Mouse (Mus musculus) stomach, adult 2 months (tissue): Measurements from ENCODE around the gene Krtap6-5. TPM values are rescaled to one million over a fixed set of nuclear protein-coding genes. Genes with fewer than 3 reads are reported as not detected.

Experiments
- polyA plus RNA-seq: library from polyadenylated mRNA; depleted of rRNA; stranded (reverse); fragments of >200 nt; gene quantifications from 2 replicates; pipeline ENCODE4 v1.2.3, GENCODE M21; 2012; rRNA removed

Gene Krtap6-5
- polyA plus RNA-seq, result not detected in 2 replicates

DNA sequence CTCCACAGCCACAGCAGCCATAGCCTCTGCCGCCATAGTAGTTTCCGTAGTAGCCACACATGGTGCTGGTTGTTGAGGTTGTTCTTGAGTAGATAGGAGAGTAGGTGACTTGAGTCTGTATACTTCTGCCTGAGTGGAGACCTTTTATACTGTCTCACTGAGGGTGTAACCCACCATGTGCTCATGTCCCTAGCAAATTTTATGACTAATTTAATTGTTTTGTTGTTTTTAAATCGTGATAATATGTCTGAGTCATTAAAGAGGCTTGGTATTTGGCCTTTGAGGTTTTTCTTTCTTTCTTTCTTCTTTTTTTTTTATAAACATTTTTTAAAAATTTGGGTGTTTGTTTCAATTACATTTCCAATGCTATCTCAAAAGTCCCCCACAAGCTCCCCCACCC is at the start of gene Krtap6-5:
TSS of gene Krtap6-5 (minus strand) at position 101 of the 400 bp plus-strand sequence.

DNA sequence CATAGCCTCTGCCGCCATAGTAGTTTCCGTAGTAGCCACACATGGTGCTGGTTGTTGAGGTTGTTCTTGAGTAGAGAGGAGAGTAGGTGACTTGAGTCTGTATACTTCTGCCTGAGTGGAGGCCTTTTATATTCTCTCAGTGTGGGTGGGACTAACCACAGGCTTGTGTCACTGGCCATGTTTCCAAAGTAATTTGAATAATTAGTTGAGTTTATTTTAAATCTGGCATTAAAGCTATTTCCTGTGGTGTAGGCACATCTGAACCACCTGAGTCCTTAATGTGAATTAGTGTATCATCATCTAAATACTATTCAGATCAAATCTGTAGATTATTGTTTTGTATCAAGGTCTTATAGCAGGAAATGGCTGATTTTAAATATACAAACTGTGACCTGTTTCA is 16.2 kb upstream of the Krtap6-5 start, which contains the start of gene 1110025L11Rik:
TSS of gene 1110025L11Rik (minus strand) at position 101 of the 400 bp plus-strand sequence.

DNA sequence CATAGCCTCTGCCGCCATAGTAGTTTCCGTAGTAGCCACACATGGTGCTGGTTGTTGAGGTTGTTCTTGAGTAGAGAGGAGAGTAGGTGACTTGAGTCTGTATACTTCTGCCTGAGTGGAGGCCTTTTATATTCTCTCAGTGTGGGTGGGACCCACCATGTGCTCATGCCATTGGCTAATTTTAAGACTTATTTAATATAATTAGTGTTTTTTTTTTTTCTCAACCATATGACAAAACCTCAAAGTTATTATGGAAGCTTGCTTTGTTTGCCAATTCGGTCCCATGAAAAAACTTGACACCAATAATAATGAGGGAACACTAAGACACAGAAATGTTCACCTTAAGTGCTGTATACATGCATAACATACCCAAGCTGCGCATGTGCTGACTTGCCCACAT is 6.3 kb downstream of the Krtap6-5 start, which contains the start of gene Gm10228:
TSS of gene Gm10228 (minus strand) at position 101 of the 400 bp plus-strand sequence.

DNA sequence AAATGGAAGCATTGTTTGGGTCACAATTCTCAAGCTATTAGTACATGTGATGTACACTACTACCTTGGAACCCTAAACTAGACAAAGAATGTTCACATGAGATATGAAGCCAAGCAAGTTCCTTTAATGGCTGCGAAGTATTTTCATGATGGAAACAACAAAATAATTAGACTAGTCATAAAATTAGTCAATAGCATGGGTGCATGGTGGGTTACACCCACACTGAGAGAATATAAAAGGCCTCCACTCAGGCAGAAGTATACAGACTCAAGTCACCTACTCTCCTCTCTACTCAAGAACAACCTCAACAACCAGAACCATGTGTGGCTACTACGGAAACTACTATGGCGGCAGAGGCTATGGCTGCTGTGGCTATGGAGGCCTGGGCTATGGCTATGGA is 16.3 kb downstream of the Krtap6-5 start, which contains the start of gene Krtap6-1:
TSS of gene Krtap6-1 (plus strand) at position 301 of the 400 bp plus-strand sequence.

DNA sequence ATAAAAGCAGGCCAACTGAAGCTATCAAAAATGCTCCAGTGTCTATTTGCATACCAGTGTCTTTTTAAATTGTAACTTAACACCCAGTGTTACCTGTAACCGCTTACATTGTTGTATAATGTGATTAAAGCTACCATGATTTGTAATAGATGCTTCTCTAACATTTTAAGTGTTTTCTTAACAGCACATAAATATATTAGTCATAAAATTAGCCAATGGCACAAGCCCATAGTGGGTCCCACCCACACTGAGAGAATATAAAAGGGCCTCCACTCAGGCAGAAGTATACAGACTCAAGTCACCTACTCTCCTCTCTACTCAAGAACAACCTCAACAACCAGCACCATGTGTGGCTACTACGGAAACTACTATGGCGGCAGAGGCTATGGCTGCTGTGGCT is 32.7 kb downstream of the Krtap6-5 start, which contains the start of gene Gm10229:
TSS of gene Gm10229 (plus strand) at position 301 of the 400 bp plus-strand sequence.

DNA sequence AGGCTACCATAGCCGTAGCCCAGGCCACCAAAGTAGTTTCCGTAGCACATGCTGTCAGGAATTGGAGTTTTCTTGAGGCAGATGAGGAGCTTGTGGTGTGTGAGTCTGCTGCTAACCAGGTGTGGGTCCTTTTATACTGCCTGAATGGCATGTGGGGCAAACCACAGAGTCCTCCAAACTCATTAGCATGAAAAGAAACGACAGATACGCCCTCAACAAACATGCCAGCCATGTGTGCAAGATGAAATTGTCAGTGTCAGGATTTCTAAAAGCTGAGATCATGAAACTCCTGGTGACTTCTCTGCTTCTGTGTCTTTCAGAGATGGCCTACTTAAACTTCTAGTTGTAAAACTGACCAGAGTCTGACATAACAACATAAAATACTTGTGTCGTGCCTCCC is 37.0 kb downstream of the Krtap6-5 start, which contains the start of gene Krtap22-2:
TSS of gene Krtap22-2 (minus strand) at position 101 of the 400 bp plus-strand sequence.

Other genes with a start within 250 kb of the Krtap6-5 start
- gene Gm20741, start 235.7 kb downstream of the Krtap6-5 start, polyA plus RNA-seq, result not detected in 2 replicates
- not detected in 2 replicates for gene Krtap15, start 227.7 kb downstream of the Krtap6-5 start, polyA plus RNA-seq
- not detected in 2 replicates for gene Krtap14, start 221.7 kb downstream of the Krtap6-5 start, polyA plus RNA-seq
- gene Krtap19-1, start 178.5 kb downstream of the Krtap6-5 start, polyA plus RNA-seq, result not detected in 2 replicates
- gene Krtap19-2, start 173.6 kb downstream of the Krtap6-5 start, polyA plus RNA-seq, result not detected in 2 replicates
- gene Krtap19-3, start 169.8 kb downstream of the Krtap6-5 start, polyA plus RNA-seq, result not detected in 2 replicates
- gene Krtap19-4, start 162.8 kb downstream of the Krtap6-5 start, polyA plus RNA-seq, result not detected in 2 replicates
- not detected in 2 replicates for gene Krtap19-5, start 151.4 kb downstream of the Krtap6-5 start, polyA plus RNA-seq
- not detected in 2 replicates for gene Krtap19-9b, start 115.6 kb downstream of the Krtap6-5 start, polyA plus RNA-seq
- not detected in 2 replicates for gene Krtap16-3, start 85.0 kb downstream of the Krtap6-5 start, polyA plus RNA-seq
- not detected in 2 replicates for gene Krtap22-2, start 37.1 kb downstream of the Krtap6-5 start, polyA plus RNA-seq
- gene Gm10229, start 32.6 kb downstream of the Krtap6-5 start, polyA plus RNA-seq, result not detected in 2 replicates
- gene Krtap6-1, start 16.2 kb downstream of the Krtap6-5 start, polyA plus RNA-seq, result not detected in 2 replicates
- gene Gm10228, start 6.4 kb downstream of the Krtap6-5 start, polyA plus RNA-seq, result not detected in 2 replicates
- not detected in 2 replicates for gene 1110025L11Rik, start 16.1 kb upstream of the Krtap6-5 start, polyA plus RNA-seq
- not detected in 2 replicates for gene Krtap6-3, start 36.1 kb upstream of the Krtap6-5 start, polyA plus RNA-seq
- not detected in 2 replicates for gene Gm6358, start 93.0 kb upstream of the Krtap6-5 start, polyA plus RNA-seq
- gene Gm10061, start 103.2 kb upstream of the Krtap6-5 start, polyA plus RNA-seq, result not detected in 2 replicates
- not detected in 2 replicates for gene Gm9789, start 110.1 kb upstream of the Krtap6-5 start, polyA plus RNA-seq
- not detected in 2 replicates for gene Gm7735, start 121.6 kb upstream of the Krtap6-5 start, polyA plus RNA-seq
- not detected in 2 replicates for gene 1110057P08Rik, start 126.9 kb upstream of the Krtap6-5 start, polyA plus RNA-seq
- not detected in 2 replicates for gene Krtap20-2, start 158.0 kb upstream of the Krtap6-5 start, polyA plus RNA-seq